Mouse (Mus musculus) intestine, embryonic 14.5 days (tissue): ENCODE measurements around the gene Narfl. TPM values are rescaled to one million over a fixed set of nuclear protein-coding genes. Genes with fewer than 3 reads are reported as not detected.

Experiments
- ATAC-seq: fragments of 200-750 bp; cut with Nextera tagmentation; replicated peaks from 2 replicates; pipeline ENCODE4 v1.8.0; 2017; ENCODE audit warnings: low read depth, moderate number of reproducible peaks, moderate TSS enrichment, moderate library complexity; ENCODE audit not compliant: low FRiP score, low TSS enrichment
- DNase-seq: peaks from one replicate; pipeline ENCODE4 v3.0.0-alpha.2; 2018; ENCODE audit warnings: low spot score
- H3K27ac ChIP-seq: fragments of 300-500 bp; sonication (generic); 2 replicates; pipeline ENCODE4 v1.5.1; 2014; ENCODE audit warnings: low read depth, mild to moderate bottlenecking, control low read depth
- H3K27me3 ChIP-seq: fragments of 300-500 bp; sonication (generic); replicated peaks from 2 replicates; pipeline ENCODE4 v1.6.1; 2014; ENCODE audit warnings: low read length, control low read depth; ENCODE audit not compliant: control insufficient read depth, insufficient read depth
- H3K36me3 ChIP-seq: fragments of 300-500 bp; sonication (generic); 2 replicates; pipeline ENCODE4 v1.6.1; 2014; ENCODE audit warnings: low read length, control low read depth; ENCODE audit not compliant: control insufficient read depth, insufficient read depth
- H3K4me1 ChIP-seq: fragments of 300-500 bp; sonication (generic); replicated peaks from 2 replicates; pipeline ENCODE4 v1.6.1; 2014; ENCODE audit warnings: low read length, control low read depth, mixed read lengths; ENCODE audit not compliant: control insufficient read depth, insufficient read depth
- H3K4me2 ChIP-seq: fragments of 300-500 bp; sonication (generic); 2 replicates; pipeline ENCODE4 v1.6.1; 2014; ENCODE audit warnings: low read length
- H3K4me3 ChIP-seq: fragments of 300-500 bp; sonication (generic); 2 replicates; pipeline ENCODE4 v1.5.1; 2014; ENCODE audit warnings: low read depth, low read length, control low read depth, mixed read lengths
- H3K9ac ChIP-seq: fragments of 300-500 bp; sonication (generic); 2 replicates; pipeline ENCODE4 v1.6.1; 2014; ENCODE audit warnings: mild to moderate bottlenecking, low read length
- H3K9me3 ChIP-seq: fragments of 300-500 bp; sonication (generic); 2 replicates; pipeline ENCODE4 v1.6.1; 2016; ENCODE audit warnings: low read length, control low read depth; ENCODE audit not compliant: control insufficient read depth
- WGBS: fragments of 180-500 bp; shearing (Covaris S2); extraction: QIAGEN DNeasy Blood & Tissue Kit; methylation state at CpG from one replicate; pipeline ENCODE4 v1.1.7; 2014; 5-methylcytosine and 5-hydroxymethylcytosine counted together
- microRNA-seq: library from miRNA; unstranded; fragments of <30 nt; microRNA quantifications from one replicate; pipeline ENCODE4, GENCODE M21; 2016
- polyA plus RNA-seq: library from polyadenylated mRNA; unstranded; fragments of >200 nt; fragmentation: Nextera tagmentation; extraction: Ambion mirVana; gene quantifications from 2 replicates; pipeline ENCODE4 v1.2.1, GENCODE M21; 2014

Gene Narfl
- polyA plus RNA-seq, 1 experiment from 2014 or later = 25.2 TPM

- Histone ChIP-seq H3K4me1 (peaks cover 55% of the 10 kb centered on the region), H3K9me3 (no peaks in the 10 kb centered on the region), H3K9ac (peak overlapping the region; percentile 69), H3K36me3 (peaks cover 34% of the 10 kb centered on the region), H3K27ac (peak overlapping the region; percentile 94), H3K27me3 (no peaks in the 10 kb centered on the region), H3K4me2 (peak overlapping the region; percentile 97), H3K4me3 (peak overlapping the region; percentile 61)
- ATAC-seq = peak; percentile 87
- WGBS = under 1% methylated on average over 77 of the region's 77 CpGs
- peak; percentile 100 for DNase-seq
Measured at GRCm38 (mm10) chr17:25832436-25833290, 59.1 kb downstream of the Narfl start.

Small RNA genes within 50 kb of the gene (microRNA-seq; reads per million reads assigned to microRNA genes)
- not detected for gene Gm25083
- 0.59 reads per million for gene Mir3082
- gene Mir6966 = 0.25 reads per million

Other genes starting within 250 kb of the Narfl start
- gene Sox8, start 203.1 kb upstream of the Narfl start, polyA plus RNA-seq = 9.1 and 9.4 TPM in 2 replicates
- 31.3 and 33.5 TPM in 2 replicates for gene Lmf1, start 194.7 kb upstream of the Narfl start, polyA plus RNA-seq
- 2.4 and 2.7 TPM in 2 replicates for gene Gng13, start 56.6 kb upstream of the Narfl start, polyA plus RNA-seq
- gene Chtf18, start 46.4 kb upstream of the Narfl start, polyA plus RNA-seq = 22.2 and 23.0 TPM in 2 replicates
- 23.7 and 24.6 TPM in 2 replicates for gene Rpusd1, start 46.1 kb upstream of the Narfl start, polyA plus RNA-seq
- 0.08 TPM in 1 of 2 replicates, not detected in the other for gene Mslnl, start 37.7 kb upstream of the Narfl start, polyA plus RNA-seq
- 10.5 and 12.9 TPM in 2 replicates for gene Msln, start 19.4 kb upstream of the Narfl start, polyA plus RNA-seq
- gene Haghl, start 11.9 kb downstream of the Narfl start, polyA plus RNA-seq = 57.2 and 67.8 TPM in 2 replicates
- gene Ccdc78, start 12.8 kb downstream of the Narfl start, polyA plus RNA-seq = 0.28 TPM in 2 replicates
- 93.5 and 93.8 TPM in 2 replicates for gene Fam173a, start 19.1 kb downstream of the Narfl start, polyA plus RNA-seq
- gene AC134908.4, start 21.9 kb downstream of the Narfl start, polyA plus RNA-seq = 0.34 TPM in 1 of 2 replicates, not detected in the other
- gene Metrn, start 23.4 kb downstream of the Narfl start, polyA plus RNA-seq = 8.6 and 9.2 TPM in 2 replicates
- 3.9 and 4.7 TPM in 2 replicates for gene Fbxl16, start 35.3 kb downstream of the Narfl start, polyA plus RNA-seq
- gene Wdr24, start 49.9 kb downstream of the Narfl start, polyA plus RNA-seq = 29.4 and 30.8 TPM in 2 replicates
- gene Jmjd8, start 55.1 kb downstream of the Narfl start, polyA plus RNA-seq = 39.5 and 40.2 TPM in 2 replicates
- 345 and 350 TPM in 2 replicates for gene Stub1, start 59.6 kb downstream of the Narfl start, polyA plus RNA-seq
- 1.3 and 1.5 TPM in 2 replicates for gene Rhbdl1, start 63.5 kb downstream of the Narfl start, polyA plus RNA-seq
- gene Gm20683, start 68.0 kb downstream of the Narfl start, polyA plus RNA-seq = 1.6 and 2.3 TPM in 2 replicates
- 10.4 and 11.5 TPM in 2 replicates for gene Rhot2, start 71.1 kb downstream of the Narfl start, polyA plus RNA-seq
- 18.2 and 19.8 TPM in 2 replicates for gene Wdr90, start 87.7 kb downstream of the Narfl start, polyA plus RNA-seq
- 44.1 and 61.2 TPM in 2 replicates for gene Mcrip2, start 95.0 kb downstream of the Narfl start, polyA plus RNA-seq
- 63.2 and 64.1 TPM in 2 replicates for gene Mettl26, start 101.3 kb downstream of the Narfl start, polyA plus RNA-seq
- 0.40 and 0.69 TPM in 2 replicates for gene Wfikkn1, start 107.1 kb downstream of the Narfl start, polyA plus RNA-seq
- gene Rab40c, start 146.0 kb downstream of the Narfl start, polyA plus RNA-seq = 14.2 and 14.6 TPM in 2 replicates
- 59.9 and 60.8 TPM in 2 replicates for gene Pigq, start 171.2 kb downstream of the Narfl start, polyA plus RNA-seq
- gene Nhlrc4, start 171.2 kb downstream of the Narfl start, polyA plus RNA-seq = not detected in 2 replicates
- 0.28 TPM in 1 of 2 replicates, not detected in the other for gene A930017K11Rik, start 178.8 kb downstream of the Narfl start, polyA plus RNA-seq
- 23.4 and 23.5 TPM in 2 replicates for gene Capn15, start 212.0 kb downstream of the Narfl start, polyA plus RNA-seq